Mouse (Mus musculus) left cerebral cortex, adult 11 months (tissue): ENCODE results near the gene Pou2f1.

Source experiments
- DNase-seq: peaks from one replicate; pipeline ENCODE4 v3.0.0; 2022; ENCODE audit warnings: low spot score

The Pou2f1 gene

GRCm38 (mm10) chr1:166002520-166003155 lies at the start of gene Pou2f1:
TSS of gene Pou2f1 (minus strand) at chr1:166002678.
- peak; percentile 96 for DNase-seq

DNA sequence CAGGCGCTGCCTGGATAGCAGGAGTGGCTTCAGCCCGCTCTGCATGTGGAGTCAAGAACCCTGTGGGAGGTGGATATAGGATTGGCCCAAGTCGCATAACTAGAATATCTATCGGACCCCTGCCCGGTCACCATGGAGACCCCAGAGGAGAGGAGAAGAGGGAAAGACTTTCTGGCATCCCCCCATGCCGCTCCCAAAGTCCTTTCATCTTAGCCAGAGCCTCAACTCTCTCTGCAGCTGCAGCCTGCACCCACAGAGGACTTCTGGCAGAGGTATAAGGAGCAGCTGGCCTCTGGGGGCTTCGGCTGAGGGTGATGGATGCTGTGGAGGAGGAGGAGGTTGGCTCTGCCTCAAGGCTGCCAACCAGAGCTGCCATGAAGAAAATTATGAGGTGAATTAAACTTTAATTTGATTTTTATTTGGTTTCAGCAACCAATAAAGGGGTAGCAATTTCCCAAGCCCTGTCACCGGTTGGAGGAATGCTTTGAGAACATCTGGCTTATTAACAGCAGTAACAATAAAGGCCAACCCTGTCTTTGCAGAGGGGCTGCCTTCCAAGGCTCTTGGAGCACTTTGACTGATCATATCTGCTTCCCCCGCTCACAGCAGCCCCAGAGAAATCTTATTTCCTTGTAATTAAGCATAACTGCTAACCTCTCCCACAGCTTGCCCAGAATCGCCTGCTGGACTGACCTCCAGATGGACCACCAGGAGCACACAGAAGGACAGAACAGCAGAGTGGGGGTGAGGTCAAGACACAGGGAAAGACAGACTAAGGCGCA lies 46.8 kb upstream of the Pou2f1 start:
- no peak for DNase-seq

GRCm38 (mm10) chr1:166048230-166048911 lies 45.9 kb upstream of the Pou2f1 start:
- DNase-seq = no peak

DNA sequence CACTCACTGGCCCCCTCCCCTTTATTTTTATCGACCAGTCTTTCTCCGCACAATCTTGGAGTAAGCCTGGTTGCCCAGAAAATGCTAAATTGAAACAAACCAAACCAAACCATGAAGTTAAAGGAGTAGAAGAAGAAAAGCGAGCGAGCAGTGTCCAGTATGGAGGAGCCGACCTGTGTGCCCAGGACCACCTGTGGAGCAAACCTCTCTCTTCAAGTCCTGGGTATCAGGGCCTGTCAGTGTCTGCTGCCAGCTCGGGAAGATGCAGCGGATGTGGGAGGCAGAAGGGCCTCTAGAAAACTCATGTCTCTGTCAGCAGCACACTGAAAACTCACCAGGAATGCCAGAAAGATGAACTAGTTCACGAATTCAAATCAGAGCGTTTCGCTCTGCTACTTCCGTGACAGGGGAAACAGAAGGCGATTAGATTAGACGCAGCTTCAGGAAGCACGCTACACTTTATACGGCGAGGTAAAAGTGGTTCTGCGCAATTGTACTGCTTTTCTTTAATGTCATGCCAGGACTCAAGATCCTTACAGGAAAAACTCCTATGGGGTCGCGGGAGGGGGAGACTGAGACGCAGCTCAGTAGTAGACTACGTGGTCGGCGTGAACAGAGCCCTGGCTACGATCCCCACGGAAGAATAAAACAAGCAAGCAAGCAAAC lies 45.2 kb upstream of the Pou2f1 start:
- no peak for DNase-seq

DNA sequence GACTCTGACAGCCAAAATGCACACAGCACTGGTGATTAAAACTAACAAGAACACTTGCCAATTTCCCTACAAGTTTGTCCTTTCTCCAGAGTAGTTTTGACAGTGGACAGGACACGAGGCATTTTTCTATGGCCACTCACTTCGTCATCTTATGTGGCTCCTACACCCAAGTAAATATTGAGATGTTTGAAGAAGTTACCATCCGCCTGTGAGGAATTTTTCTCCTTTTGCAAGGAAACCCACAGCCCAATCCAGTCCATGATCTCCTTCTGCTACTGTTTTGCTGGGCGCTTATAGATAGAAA lies 43.4 kb upstream of the Pou2f1 start:
- no peak for DNase-seq

- no peak for DNase-seq
These were observed 42.8 kb upstream of the Pou2f1 start for GRCm38 (mm10) chr1:166045060-166045893.

GRCm38 (mm10) chr1:166043451-166044149 lies 41.1 kb upstream of the Pou2f1 start:
- DNase-seq = no peak

GRCm38 (mm10) chr1:166041501-166041900 lies 39.0 kb upstream of the Pou2f1 start:
- no peak for DNase-seq

DNA sequence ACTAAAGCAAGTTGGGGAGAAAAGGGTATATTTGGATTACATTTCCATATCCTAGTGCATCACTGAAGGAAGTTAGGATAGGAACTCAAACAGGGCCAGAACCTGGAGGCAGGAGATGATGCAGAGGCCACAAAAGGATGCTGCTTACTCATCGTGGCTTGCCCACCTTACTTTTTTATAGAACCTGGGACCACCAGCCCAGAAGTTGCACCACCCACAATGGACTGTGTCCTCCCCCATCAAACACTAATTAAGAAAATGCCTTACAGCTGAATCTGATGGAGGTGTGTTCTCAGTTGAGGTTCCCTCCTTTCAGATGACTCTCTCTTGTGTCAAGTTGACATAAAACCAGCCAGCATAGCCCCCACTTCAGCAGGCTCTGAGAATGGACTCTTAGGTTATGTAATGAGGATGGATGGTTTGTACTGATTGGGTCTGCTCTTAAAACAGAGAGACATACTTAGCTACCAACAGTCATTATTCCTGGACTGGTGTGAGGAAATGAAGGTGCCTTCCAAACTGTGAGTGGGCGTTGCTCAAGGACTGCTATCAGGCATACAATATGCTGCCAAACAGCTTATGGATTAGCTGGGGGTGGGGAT lies 36.4 kb upstream of the Pou2f1 start:
- no peak for DNase-seq

- DNase-seq = no peak
These were observed 32.6 kb upstream of the Pou2f1 start for GRCm38 (mm10) chr1:166035045-166035444.

GRCm38 (mm10) chr1:166031673-166032547 lies 29.4 kb upstream of the Pou2f1 start:
- DNase-seq = no peak

DNA sequence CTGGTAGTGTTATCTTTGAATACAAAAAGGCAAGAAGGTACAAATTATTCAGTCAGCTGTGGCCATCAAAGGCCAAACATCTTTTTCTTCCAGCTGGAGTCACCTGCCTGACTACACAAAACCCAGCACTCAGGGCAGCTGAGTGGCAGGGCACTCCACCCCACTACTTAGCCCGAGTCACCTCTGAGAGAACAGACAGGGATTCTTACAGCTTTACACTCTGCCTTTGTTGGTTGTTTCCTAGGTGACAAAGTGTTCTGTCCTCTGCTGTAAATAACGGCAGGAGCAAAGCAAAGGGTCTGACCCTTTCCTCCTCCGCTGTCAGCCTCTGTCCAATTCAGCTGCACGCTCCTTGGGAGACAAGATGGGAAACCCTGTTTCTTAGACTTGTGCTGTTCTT lies 21.5 kb upstream of the Pou2f1 start:
- no peak for DNase-seq

GRCm38 (mm10) chr1:166017203-166017602 lies 14.7 kb upstream of the Pou2f1 start:
- no peak for DNase-seq

GRCm38 (mm10) chr1:166016306-166016705 lies 13.8 kb upstream of the Pou2f1 start:
- no peak for DNase-seq

- no peak for DNase-seq
These were observed 12.1 kb upstream of the Pou2f1 start for GRCm38 (mm10) chr1:166014530-166014929.

DNA sequence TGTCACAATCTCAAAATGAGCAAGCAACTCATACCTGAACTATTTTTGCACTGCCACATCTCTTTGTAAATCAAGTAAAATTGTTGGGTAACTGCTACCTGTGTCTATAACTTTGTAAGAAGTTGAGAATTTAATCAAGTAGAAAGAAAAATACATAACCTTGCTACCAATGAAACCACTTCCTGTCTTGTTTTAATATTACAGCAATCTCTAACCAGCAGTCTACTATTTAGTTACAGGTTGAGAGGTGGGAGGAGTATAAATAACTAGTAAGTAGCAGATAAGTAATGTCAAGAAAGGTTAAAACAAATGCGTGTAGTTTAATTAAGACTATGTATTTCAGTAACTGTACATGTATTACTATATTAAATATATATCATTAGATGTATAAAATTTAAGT lies 7.6 kb upstream of the Pou2f1 start:
- DNase-seq = no peak

DNA sequence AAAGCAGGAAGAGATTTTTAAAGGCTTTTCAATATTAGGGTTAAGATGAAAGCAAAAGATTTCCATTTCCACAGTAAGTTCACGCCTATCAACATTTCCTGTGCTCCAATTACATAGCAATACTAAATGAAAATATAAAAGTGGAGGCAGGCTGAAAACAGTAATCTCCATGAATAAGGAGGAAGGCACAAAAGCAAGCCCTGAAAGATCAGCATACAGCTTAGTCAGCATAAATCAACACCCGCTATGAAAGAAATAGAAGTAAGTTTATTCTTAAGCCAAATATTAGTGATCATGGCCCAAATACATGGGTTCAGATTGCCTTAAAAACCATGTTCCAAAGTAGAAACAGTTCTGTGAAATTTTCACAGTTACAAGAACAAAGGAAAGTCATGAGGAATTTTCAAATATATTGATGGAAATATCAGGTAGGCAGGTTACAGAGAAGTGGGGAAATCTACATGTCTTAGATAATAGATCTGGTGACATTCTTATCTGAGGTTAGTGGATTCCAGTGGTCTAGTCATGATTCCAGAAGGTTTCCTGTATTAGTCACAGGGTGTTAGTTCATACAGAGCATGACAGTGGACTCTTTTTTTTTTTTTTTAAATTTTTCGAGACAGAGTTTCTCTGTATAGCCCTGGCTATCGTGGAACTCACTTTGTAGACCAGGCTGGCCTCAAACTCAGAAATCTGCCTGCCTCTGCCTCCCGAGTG lies 6.3 kb upstream of the Pou2f1 start:
- DNase-seq = no peak

DNA sequence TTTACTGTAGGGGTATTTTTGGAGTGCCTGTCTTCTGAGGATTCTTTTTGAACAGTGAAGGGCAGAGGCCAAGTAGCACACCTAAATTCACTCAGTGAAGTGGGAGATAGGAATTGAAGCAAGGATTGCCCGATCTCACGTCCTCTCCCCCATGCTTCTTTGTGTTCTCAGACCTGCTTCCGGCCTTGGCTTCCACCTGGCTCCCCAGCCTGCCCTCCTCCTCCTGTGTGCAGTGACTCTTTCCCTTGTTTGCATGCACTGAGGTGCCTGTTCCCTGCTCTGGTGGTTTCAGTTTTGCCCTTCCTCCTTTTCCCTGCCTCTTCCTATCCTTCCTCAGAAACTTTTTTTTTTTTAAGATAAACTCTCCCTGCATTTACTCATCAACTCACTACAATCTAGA lies 4.5 kb upstream of the Pou2f1 start:
- DNase-seq = no peak
